Mouse (Mus musculus): ENCODE measurements around the gene Cd47. TPM values are rescaled to one million over a fixed set of nuclear protein-coding genes. Genes with fewer than 3 reads are reported as not detected.

Gene Cd47
- total and polyA plus RNA-seq, 3 experiments = 102 to 277 (median 142) TPM

GRCm38 (mm10) chr16:49787714-49788113 lies 12.6 kb upstream of the Cd47 start:
- no peaks in the 10 kb centered on the region for H3K36me3 ChIP-seq (replicated peaks in 1 of 2; ENCODE audit: control insufficient read depth in 1 of 2, insufficient read depth in 1 of 2, low read length in 1 of 2)
- TF ChIP-seq NRF1 (IDR thresholded peaks at IDR 0.05; ENCODE audit: low read depth, low read length) (no peak), MXI1 (IDR thresholded peaks at IDR 0.05; ENCODE audit: low read depth, low read length) (no peak), SMC3 (IDR thresholded peaks at IDR 0.05; ENCODE audit: low read depth, low read length) (no peak), MAZ (IDR thresholded peaks at IDR 0.05; ENCODE audit: low read depth, low read length) (no peak), JUND (conservative IDR thresholded peaks at IDR 0.05; ENCODE audit: low read depth, low read length) (no peak), EP300 (IDR thresholded peaks at IDR 0.05; ENCODE audit: low read length) (no peak), CTCF (conservative IDR thresholded peaks at IDR 0.05 in 1 of 2, IDR thresholded peaks at IDR 0.05 in 1 of 2; ENCODE audit: low read depth in 2 of 2, low read length in 2 of 2) (no peak), SIN3A (IDR thresholded peaks at IDR 0.05; ENCODE audit: low read length) (no peak), NELFE (IDR thresholded peaks at IDR 0.05; ENCODE audit: low read depth, low read length) (no peak), TBP (conservative IDR thresholded peaks at IDR 0.05; ENCODE audit: low read depth, low read length) (no peak), USF1 (IDR thresholded peaks at IDR 0.05; ENCODE audit: low read depth, low read length) (no peak), TCF12 (IDR thresholded peaks at IDR 0.05; ENCODE audit: low read depth, low read length) (no peak), ELF1 (IDR thresholded peaks at IDR 0.05; ENCODE audit: low read depth, low read length) (no peak)
- H3K9ac ChIP-seq (ENCODE audit: insufficient read depth, low read depth) = no peak overlapping the region
- H3K27ac ChIP-seq (ENCODE audit: insufficient read depth, low read depth) = no peak overlapping the region
- no peak overlapping the region for H3K4me2 ChIP-seq (ENCODE audit: insufficient read depth, low read depth, poor library complexity, severe bottlenecking)
- dilution Hi-C loops (cut with MboI; ENCODE audit: extremely low pct_ligation_motif_present, extremely low pct_unique_long_range_greater_than_20kb, low sequenced_read_pairs) = no loop called here
- no peaks in the 10 kb centered on the region for H3K27me3 ChIP-seq (replicated peaks)
- in situ Hi-C loops (cut with MboI; ENCODE audit: low pct_ligation_motif_present, low pct_unique_long_range_greater_than_20kb, low sequenced_read_pairs) = no loop called here
- H3K9me3 ChIP-seq (replicated peaks; ENCODE audit: low read length) = no peaks in the 10 kb centered on the region
- no peaks in the 10 kb centered on the region for H3K79me2 ChIP-seq (replicated peaks; ENCODE audit: control insufficient read depth, extremely low read depth, insufficient read depth, poor library complexity, severe bottlenecking)
- DNase-seq (ENCODE audit: extremely low read depth) = no peak
- H3K4me1 ChIP-seq (ENCODE audit: control insufficient read depth in 1 of 2, insufficient read depth in 2 of 2) = peaks cover 14 to 34% of the 10 kb centered on the region in 2 experiments
- no peak overlapping the region for H3K4me3 ChIP-seq (replicated peaks in 1 of 3; ENCODE audit: low read depth in 2 of 3, low read length in 2 of 3, poor library complexity in 1 of 3)

- Histone ChIP-seq H3K27me3 (replicated peaks) (no peaks in the 10 kb centered on the region), H3K9ac (ENCODE audit: insufficient read depth, low read depth) (peak overlapping the region; percentile 29; the same call in 1 of the 2 replicates), H3K79me2 (replicated peaks; ENCODE audit: control insufficient read depth, extremely low read depth, insufficient read depth, poor library complexity, severe bottlenecking) (no peaks in the 10 kb centered on the region), H3K4me1 (ENCODE audit: control insufficient read depth in 1 of 2, insufficient read depth in 2 of 2) (peaks cover 21 to 43% of the 10 kb centered on the region in 2 experiments), H3K9me3 (replicated peaks; ENCODE audit: low read length) (no peaks in the 10 kb centered on the region), H3K4me2 (ENCODE audit: insufficient read depth, low read depth, poor library complexity, severe bottlenecking) (peak overlapping the region; percentile 58), H3K27ac (ENCODE audit: insufficient read depth, low read depth) (no peak overlapping the region), H3K36me3 (replicated peaks in 1 of 2; ENCODE audit: control insufficient read depth in 1 of 2, insufficient read depth in 1 of 2, low read length in 1 of 2) (no peaks in the 10 kb centered on the region), H3K4me3 (replicated peaks in 1 of 3; ENCODE audit: low read depth in 2 of 3, low read length in 2 of 3, poor library complexity in 1 of 3) (no peak overlapping the region)
- in situ Hi-C loops (cut with MboI; ENCODE audit: low pct_ligation_motif_present, low pct_unique_long_range_greater_than_20kb, low sequenced_read_pairs) = no loop called here
- TF ChIP-seq IRF4 (IDR thresholded peaks at IDR 0.05; ENCODE audit: low read depth, low read length) (no peak; the same call in 1 of the 2 replicates), EP300 (IDR thresholded peaks at IDR 0.05; ENCODE audit: low read length) (peak; percentile 4; the same call in 1 of the 2 replicates), JUND (conservative IDR thresholded peaks at IDR 0.05; ENCODE audit: low read depth, low read length) (no peak), RAD21 (IDR thresholded peaks at IDR 0.05; ENCODE audit: low read depth, low read length) (no peak), RCOR1 (conservative IDR thresholded peaks at IDR 0.05; ENCODE audit: low read depth, low read length) (no peak), TCF12 (IDR thresholded peaks at IDR 0.05; ENCODE audit: low read depth, low read length) (peak; percentile 5; the same call in 1 of the 2 replicates), ZNF384 (IDR thresholded peaks at IDR 0.05; ENCODE audit: low read depth, low read length) (peak; percentile 42; the same call in 1 of the 2 replicates), POLR2AphosphoS2 (IDR thresholded peaks at IDR 0.05; ENCODE audit: low read depth, low read length) (no peak), E2F4 (IDR thresholded peaks at IDR 0.05; ENCODE audit: insufficient replicate concordance, low read depth, low read length) (no peak), SMC3 (IDR thresholded peaks at IDR 0.05; ENCODE audit: low read depth, low read length) (no peak)
- dilution Hi-C loops (cut with MboI; ENCODE audit: extremely low pct_ligation_motif_present, extremely low pct_unique_long_range_greater_than_20kb, low sequenced_read_pairs) = no loop called here
- DNase-seq (ENCODE audit: extremely low read depth) = no peak
Observed at GRCm38 (mm10) chr16:49790575-49791465, 9.5 kb upstream of the Cd47 start.
